Mouse (Mus musculus) macrophage (primary cell): ENCODE results near the gene Xirp2. TPM values are rescaled to one million over a fixed set of nuclear protein-coding genes. Genes with fewer than 3 reads are reported as not detected.

ENCODE experiments used
- H3K27ac ChIP-seq: fragments of 350-480 bp; formaldehyde crosslinking; 2 replicates; pipeline ENCODE4 v1.9.0; 2021
- H3K36me3 ChIP-seq: fragments of 350-480 bp; formaldehyde crosslinking; 2 replicates; pipeline ENCODE4 v1.9.0; 2021; ENCODE audit errors: inconsistent target
- H3K4me3 ChIP-seq: fragments of 350-480 bp; formaldehyde crosslinking; 2 replicates; pipeline ENCODE4 v1.9.0; 2021; ENCODE audit errors: inconsistent target
- H3K79me2 ChIP-seq: fragments of 350-480 bp; formaldehyde crosslinking; 2 replicates; pipeline ENCODE4 v1.9.0; 2021; ENCODE audit errors: inconsistent target
- WGBS: methylation state at CpG from one replicate; pipeline ENCODE4 v1.1.7; 2026; ENCODE audit warnings: inconsistent platforms; ENCODE audit not compliant: missing documents; 5-methylcytosine and 5-hydroxymethylcytosine counted together
- polyA plus RNA-seq: library from polyadenylated mRNA; stranded (reverse); fragments of 250-400 nt; gene quantifications from 3 replicates; pipeline ENCODE4 v1.2.4, GENCODE M21; 2018; ENCODE audit warnings: inconsistent platforms

The Xirp2 gene
- polyA plus RNA-seq, 1 experiment from 2014 or later, result not detected

DNA sequence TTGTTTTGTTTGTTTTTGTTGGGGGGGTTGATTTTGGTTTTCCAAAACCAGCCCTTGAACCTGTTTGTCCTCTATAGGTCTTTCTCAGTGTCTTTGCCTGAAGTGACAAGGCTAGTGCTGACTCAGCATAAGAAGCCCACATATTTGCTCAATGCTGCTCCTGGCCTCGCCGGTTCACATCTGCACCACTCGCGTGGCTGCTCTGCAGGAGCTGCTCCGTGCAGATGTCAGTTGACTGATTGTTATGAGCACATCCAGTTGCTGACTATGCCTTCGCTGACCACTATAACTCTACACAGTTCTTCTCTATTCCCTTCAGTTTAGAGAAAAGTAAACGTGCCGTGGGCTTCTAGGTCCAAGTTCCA is 43.3 kb downstream of the Xirp2 start:
- no peaks in the 10 kb centered on the region for H3K36me3 ChIP-seq
- H3K79me2 ChIP-seq, result no peaks in the 10 kb centered on the region
- WGBS, result 91% methylated on average over 8 of the region's 8 CpGs
- H3K4me3 ChIP-seq, result no peak overlapping the region
- no peak overlapping the region for H3K27ac ChIP-seq

DNA sequence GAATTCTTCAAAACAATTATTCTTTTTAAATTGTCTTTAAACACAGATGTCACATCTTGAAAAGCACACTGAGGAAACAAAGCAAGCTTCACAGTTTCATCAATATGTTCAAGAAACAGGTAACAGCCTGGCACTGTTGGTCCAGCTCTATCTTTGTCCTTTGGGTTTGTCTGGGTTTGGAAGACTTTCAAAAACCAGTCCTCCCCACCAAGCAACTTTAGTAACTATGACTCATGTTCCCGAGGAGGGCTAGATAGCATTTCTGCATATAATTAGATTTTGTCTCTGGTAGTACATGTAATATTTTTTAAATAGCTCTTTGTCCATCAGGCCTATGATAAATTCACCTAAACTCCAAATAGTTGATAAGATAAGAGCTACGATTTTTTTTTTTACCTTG is 59.7 kb downstream of the Xirp2 start:
- H3K4me3 ChIP-seq, result no peak overlapping the region
- WGBS, result 61% methylated on average over 2 of the region's 2 CpGs
- H3K79me2 ChIP-seq, result no peaks in the 10 kb centered on the region
- no peak overlapping the region for H3K27ac ChIP-seq
- no peaks in the 10 kb centered on the region for H3K36me3 ChIP-seq

DNA sequence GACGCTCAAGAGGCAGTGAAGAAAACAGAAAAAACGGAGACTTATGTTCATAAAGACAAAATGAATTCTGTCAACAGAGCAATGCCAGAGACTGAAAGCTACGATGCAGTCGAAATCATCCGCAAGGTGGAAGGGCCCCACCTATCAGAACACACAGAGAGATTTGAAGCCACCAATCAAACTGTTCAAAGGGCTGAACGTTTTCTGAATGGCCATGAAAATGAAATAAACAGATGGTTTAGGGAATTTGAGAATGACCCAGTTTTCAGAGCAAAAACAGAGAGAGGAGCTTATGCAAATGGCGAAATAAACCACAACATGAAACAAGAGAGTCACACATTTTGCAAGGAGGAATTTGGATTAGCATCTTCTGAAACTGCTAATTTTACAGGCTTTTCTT is 70.6 kb downstream of the Xirp2 start:
- Histone ChIP-seq H3K79me2 (no peaks in the 10 kb centered on the region), H3K36me3 (no peaks in the 10 kb centered on the region), H3K4me3 (no peak overlapping the region), H3K27ac (no peak overlapping the region)
- 93% methylated on average over 7 of the region's 7 CpGs for WGBS

DNA sequence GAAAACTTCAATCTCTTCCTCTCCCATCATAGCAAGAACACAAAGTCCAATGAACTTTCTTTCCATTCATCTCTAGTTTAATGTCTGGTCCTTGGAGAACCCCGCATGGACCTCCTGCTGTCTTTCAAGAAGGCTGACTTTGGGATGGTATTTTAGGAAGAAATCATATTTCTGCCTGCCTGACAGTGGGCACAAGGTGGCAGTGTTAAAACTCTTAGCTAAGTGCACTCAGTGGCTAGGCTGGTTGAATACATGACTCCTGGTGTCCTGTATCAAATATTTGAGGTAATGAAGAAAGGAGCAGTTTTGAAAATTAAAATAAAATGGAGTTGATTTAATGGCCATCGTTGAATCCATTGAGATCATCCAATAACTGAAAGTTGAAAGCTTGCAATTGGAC is 89.5 kb downstream of the Xirp2 start:
- Histone ChIP-seq H3K27ac (no peak overlapping the region), H3K36me3 (no peaks in the 10 kb centered on the region), H3K4me3 (no peak overlapping the region), H3K79me2 (no peaks in the 10 kb centered on the region)
- 89% methylated on average over 2 of the region's 2 CpGs for WGBS

DNA sequence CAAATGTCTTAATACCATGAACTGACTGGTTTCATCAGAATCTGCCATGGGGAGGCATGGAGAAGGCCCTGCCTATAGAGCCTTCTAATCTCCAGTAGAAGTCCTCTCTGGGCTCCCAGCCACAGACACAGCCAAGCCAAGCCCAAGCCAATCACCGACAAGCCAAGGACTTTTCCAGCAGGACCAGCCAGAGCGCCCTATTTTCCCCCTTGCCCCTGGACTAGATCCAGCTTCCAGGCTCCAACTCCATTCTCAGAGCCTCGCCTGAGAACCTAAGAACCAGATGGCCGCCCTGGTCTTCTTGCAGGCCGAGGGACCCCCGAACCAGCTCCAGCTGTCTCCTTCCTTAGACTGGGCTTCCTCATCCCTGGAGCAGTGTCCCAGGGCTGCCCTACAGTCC is 93.6 kb downstream of the Xirp2 start:
- WGBS, result 75% methylated on average over 6 of the region's 6 CpGs
- Histone ChIP-seq H3K4me3 (no peak overlapping the region), H3K27ac (no peak overlapping the region), H3K36me3 (no peaks in the 10 kb centered on the region), H3K79me2 (no peaks in the 10 kb centered on the region)

DNA sequence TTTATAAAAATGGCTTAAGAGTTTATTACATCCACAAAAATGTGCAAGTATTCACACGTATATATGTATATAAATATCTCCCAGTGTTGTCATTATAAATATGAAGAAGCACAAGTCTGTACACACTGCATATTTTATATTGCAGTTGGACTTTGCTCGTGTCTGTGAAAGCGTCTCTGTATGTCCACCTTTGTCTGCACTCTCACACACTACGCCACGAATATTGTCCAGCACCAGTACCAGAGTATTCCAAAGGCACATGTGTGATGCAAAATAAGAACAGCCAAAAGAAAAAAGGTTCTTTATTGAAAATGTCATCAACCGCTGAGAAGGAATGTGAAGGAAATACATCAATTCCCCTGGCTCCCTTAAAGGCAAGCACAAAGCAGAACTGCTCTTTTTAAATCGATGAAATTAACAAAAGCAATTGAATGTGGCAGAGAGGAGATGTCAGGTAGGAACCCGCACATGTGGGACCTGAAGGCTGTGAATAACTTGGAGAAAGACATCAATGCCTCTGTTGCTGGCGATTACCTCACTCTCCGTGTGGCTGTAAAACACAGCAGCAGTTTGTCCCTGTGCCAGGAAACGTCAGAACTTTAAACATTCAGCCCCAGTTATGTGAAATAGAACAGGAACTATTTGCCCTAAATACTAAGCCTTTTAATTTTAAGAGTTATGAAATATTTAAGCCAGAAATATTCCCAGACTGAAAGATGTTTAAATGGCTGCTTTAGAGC is 96.3 kb downstream of the Xirp2 start:
- Histone ChIP-seq H3K4me3 (no peak overlapping the region), H3K27ac (no peak overlapping the region), H3K36me3 (no peaks in the 10 kb centered on the region), H3K79me2 (no peaks in the 10 kb centered on the region)
- WGBS, result 68% methylated on average over 11 of the region's 11 CpGs

DNA sequence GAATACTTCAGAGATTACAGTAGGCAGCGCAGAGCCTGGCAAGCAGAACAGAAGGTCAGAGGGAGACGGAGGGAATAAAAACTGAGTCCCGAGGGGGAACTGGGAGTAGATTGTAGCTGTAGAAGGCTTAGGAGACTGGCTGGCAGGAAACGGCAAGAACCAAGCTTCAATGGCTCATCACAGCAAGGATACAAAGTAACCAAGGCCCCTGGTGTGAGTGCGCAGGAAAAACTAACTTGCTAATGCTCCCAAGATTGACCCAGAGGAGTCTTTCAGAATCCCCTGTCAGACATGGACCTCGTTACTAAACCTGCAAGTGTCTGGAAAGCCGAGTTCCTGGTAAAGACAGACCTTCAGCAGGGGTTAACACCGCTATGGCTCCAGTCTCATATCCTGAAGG is 98.6 kb downstream of the Xirp2 start:
- no peak overlapping the region for H3K27ac ChIP-seq
- no peaks in the 10 kb centered on the region for H3K79me2 ChIP-seq
- no peaks in the 10 kb centered on the region for H3K36me3 ChIP-seq
- no peak overlapping the region for H3K4me3 ChIP-seq
- WGBS, result 82% methylated on average over 8 of the region's 8 CpGs

DNA sequence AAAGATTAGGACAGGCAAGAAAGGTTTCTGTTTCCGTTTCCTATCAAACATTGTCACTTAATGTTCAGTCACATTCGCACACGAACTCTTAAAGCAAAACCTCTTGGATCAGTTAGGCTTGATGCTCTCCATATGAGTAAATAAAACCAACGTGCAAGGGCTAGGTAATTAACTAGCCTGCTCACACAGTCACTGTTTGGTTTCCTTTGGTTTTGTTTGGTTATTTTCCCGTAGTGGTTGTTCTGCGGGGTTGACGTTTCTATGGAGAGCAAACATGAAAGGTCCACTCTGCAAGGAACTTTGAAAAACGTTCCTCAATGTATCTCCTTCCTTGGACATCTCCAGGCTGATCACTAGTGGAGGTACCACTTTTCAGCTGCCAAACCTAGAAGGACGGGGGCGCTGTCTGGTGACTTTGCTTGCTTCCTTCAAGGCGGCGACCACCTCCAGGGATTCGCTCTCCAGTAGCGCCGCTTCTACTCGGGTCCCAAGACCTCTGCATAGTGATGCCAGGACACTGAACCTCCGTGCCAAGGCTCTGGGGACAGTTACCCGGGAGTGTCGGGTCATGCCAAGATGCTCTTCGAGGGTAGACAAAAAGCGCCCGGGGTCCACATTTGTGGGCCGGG is 119.2 kb downstream of the Xirp2 start:
- H3K4me3 ChIP-seq, result no peak overlapping the region
- no peaks in the 10 kb centered on the region for H3K79me2 ChIP-seq
- no peaks in the 10 kb centered on the region for H3K36me3 ChIP-seq
- no peak overlapping the region for H3K27ac ChIP-seq
- WGBS, result 3% methylated on average over 23 of the region's 23 CpGs

DNA sequence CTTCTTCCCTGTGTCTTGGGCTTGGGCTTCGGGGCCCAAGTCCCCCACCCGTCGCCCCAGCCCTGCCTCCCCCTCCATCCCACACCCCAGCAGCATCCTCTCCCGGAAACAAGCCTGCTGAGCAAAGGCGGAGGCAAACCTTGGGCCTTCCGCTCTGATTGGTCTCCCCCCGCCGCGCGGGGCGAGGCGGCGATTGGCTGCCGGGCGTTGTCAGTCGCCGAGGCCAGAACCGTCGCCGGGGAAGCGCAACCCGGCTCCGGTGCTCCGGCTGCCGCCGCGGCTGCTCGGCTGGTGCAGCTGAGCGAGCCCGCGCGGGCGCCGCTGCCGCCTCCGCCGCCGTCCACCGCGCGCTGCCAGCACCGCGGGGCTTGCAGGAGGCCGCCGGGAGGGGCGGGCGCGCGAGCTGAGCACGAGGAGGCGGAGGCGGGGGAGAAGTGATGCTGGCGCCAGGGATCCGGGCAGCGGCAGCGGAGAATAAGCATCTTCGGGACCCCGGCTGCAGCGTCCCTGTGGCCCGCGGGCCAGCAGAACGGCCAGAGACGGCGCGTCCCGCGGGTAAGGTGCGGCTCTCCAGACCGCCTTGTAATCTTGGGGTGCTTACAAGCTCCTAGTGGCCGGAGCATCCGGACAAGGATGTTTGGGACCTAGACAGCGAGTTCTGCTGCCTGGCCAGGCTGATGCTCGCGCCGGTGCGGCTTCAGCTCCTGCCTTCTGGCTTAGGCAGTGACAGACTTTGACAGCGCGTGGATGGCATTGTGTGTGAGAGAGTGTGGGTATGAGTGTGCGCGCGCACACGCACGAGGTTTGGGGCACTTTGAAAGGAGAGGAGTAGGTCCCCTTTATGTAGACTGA is 119.9 kb downstream of the Xirp2 start, which contains the start of gene B3galt1:
Gene B3galt1, plus strand, starts transcription at position 392 of the 852 bp plus-strand sequence.
- Histone ChIP-seq H3K79me2 (no peaks in the 10 kb centered on the region), H3K36me3 (no peaks in the 10 kb centered on the region), H3K4me3 (no peak within 1 kb of the TSS), H3K27ac (no peak within 1 kb of the TSS)
- WGBS, result 1% methylated on average over 79 of the region's 83 CpGs

DNA sequence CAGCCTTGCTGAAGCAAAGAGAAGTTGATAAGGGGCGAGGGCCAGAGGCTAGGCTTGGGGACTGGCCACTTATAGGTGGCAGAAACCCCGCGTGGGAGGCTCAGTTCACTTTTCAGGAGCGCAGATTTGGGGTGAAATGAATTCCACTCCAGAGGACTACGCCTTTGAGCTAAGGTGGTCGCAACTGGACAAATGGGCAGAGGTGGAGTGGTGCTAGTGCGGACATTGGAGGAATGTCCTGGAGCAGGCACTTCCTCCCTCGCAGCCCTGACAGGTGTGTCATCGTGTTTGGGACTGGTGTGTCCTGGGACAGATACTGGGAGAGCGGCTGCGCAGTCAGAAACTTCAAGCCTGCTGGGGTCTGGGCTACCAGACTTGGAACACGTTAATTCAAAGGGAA is 120.8 kb downstream of the Xirp2 start:
- H3K79me2 ChIP-seq, result no peaks in the 10 kb centered on the region
- no peak overlapping the region for H3K4me3 ChIP-seq
- WGBS, result 8% methylated on average over 12 of the region's 12 CpGs

DNA sequence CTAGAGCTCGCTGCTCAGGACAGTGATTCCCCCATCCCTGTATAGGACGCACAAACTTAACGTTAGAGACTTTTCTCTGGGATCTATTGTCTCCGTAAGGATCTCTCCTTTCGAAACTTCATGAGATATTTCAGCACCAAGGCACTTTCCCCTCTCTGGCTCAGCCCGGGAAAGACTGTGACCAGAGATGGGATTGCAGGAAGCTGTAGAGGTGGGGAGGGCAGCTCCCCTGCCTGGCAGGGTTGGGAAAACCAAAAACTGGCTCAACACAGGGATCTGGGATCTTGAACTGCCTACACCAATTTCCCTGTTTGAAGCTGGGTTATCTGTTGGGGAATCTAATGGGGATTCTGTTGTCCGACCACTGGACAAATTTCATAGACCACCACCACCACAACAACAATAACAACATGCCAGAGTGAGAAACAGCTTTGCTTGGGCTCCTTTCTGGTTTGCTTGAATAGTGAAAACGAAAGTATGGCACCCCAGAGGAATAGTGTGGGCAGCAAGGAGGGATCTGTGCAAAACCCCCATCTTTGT is 121.4 kb downstream of the Xirp2 start:
- no peak overlapping the region for H3K4me3 ChIP-seq
- H3K79me2 ChIP-seq, result no peaks in the 10 kb centered on the region
- 9% methylated on average over 8 of the region's 8 CpGs for WGBS
- H3K36me3 ChIP-seq, result no peaks in the 10 kb centered on the region
- no peak overlapping the region for H3K27ac ChIP-seq

More for the DNA sequence above, 120.8 kb downstream of the Xirp2 start:
- Histone ChIP-seq H3K27ac (no peak overlapping the region), H3K36me3 (no peaks in the 10 kb centered on the region)

Other genes starting within 250 kb of the Xirp2 start
- gene Gm21830, start 32.3 kb upstream of the Xirp2 start, polyA plus RNA-seq, result not detected in 3 replicates
- gene Gm26727, start 12.8 kb upstream of the Xirp2 start, polyA plus RNA-seq, result not detected in 3 replicates
- gene B3galt1, start 119.9 kb downstream of the Xirp2 start, polyA plus RNA-seq, result not detected in 3 replicates